Mouse (Mus musculus): ENCODE data around the gene Poc1b. TPM values are rescaled to one million over a fixed set of nuclear protein-coding genes. Genes with fewer than 3 reads are reported as not detected.
"Not testable (repeated sequence)": the region's sequence is repeated elsewhere in the genome, so short reads cannot be mapped to it uniquely, and the experiment has no call there.

The Poc1b gene
- polyA plus RNA-seq, 1 experiment = 11.4 TPM

- TF ChIP-seq POLR2A (IDR thresholded peaks at IDR 0.05; ENCODE audit: control insufficient read depth, extremely low read depth, insufficient read depth, low read length, poor library complexity) = no peak
- TF ChIP-seq CTCF (IDR thresholded peaks at IDR 0.05; ENCODE audit: borderline replicate concordance, control insufficient read depth, extremely low read depth, insufficient read depth, low read length, poor library complexity) = no peak
- 57% methylated on average over 2 of the region's 2 CpGs for WGBS
- no peak overlapping the region for H3K4me3 ChIP-seq (ENCODE audit: control insufficient read depth, insufficient read depth, low read length)
- peaks cover 45% of the 10 kb centered on the region for H3K4me1 ChIP-seq (replicated peaks; ENCODE audit: control insufficient read depth, insufficient read depth, low read length)
- H3K36me3 ChIP-seq (ENCODE audit: control insufficient read depth, insufficient read depth, low read length) = no peaks in the 10 kb centered on the region
- H3K27ac ChIP-seq (ENCODE audit: control insufficient read depth, insufficient read depth, low read length) = no peak overlapping the region
- no peaks in the 10 kb centered on the region for H3K27me3 ChIP-seq (ENCODE audit: control insufficient read depth, insufficient read depth, low read length)
- DNase-seq = no peak
Measured at GRCm38 (mm10) chr10:99207121-99207520, 100.3 kb downstream of the Poc1b start.

- no peak overlapping the region for H3K27ac ChIP-seq (ENCODE audit: control insufficient read depth, insufficient read depth, low read length)
- no peak for DNase-seq
- 77% methylated on average over 13 of the region's 13 CpGs for whole genome bisulfite sequencing
Measured at GRCm38 (mm10) chr10:99209146-99209800, 102.4 kb downstream of the Poc1b start.

GRCm38 (mm10) chr10:99211021-99211420, 104.2 kb downstream of the Poc1b start:
- WGBS = 86% methylated on average over 6 of the region's 6 CpGs
- no peak overlapping the region for H3K4me3 ChIP-seq (ENCODE audit: control insufficient read depth, insufficient read depth, low read length)

More at GRCm38 (mm10) chr10:99209146-99209800, 102.4 kb downstream of the Poc1b start:
- Histone ChIP-seq H3K27me3 (ENCODE audit: control insufficient read depth, insufficient read depth, low read length) (no peaks in the 10 kb centered on the region), H3K4me1 (replicated peaks; ENCODE audit: control insufficient read depth, insufficient read depth, low read length) (peaks cover 38% of the 10 kb centered on the region), H3K4me3 (ENCODE audit: control insufficient read depth, insufficient read depth, low read length) (no peak overlapping the region), H3K36me3 (ENCODE audit: control insufficient read depth, insufficient read depth, low read length) (no peaks in the 10 kb centered on the region)
- TF ChIP-seq CTCF (IDR thresholded peaks at IDR 0.05; ENCODE audit: borderline replicate concordance, control insufficient read depth, extremely low read depth, insufficient read depth, low read length, poor library complexity) = no peak
- no peak for TF ChIP-seq POLR2A (IDR thresholded peaks at IDR 0.05; ENCODE audit: control insufficient read depth, extremely low read depth, insufficient read depth, low read length, poor library complexity)

GRCm38 (mm10) chr10:99211503-99212265, 104.8 kb downstream of the Poc1b start:
- 88% methylated on average over 9 of the region's 9 CpGs for WGBS
- DNase-seq = no peak
- Histone ChIP-seq H3K36me3 (ENCODE audit: control insufficient read depth, insufficient read depth, low read length) (no peaks in the 10 kb centered on the region), H3K4me1 (replicated peaks; ENCODE audit: control insufficient read depth, insufficient read depth, low read length) (peaks cover 24% of the 10 kb centered on the region), H3K27me3 (ENCODE audit: control insufficient read depth, insufficient read depth, low read length) (no peaks in the 10 kb centered on the region), H3K4me3 (ENCODE audit: control insufficient read depth, insufficient read depth, low read length) (no peak overlapping the region), H3K27ac (ENCODE audit: control insufficient read depth, insufficient read depth, low read length) (no peak overlapping the region)
- TF ChIP-seq POLR2A (IDR thresholded peaks at IDR 0.05; ENCODE audit: control insufficient read depth, extremely low read depth, insufficient read depth, low read length, poor library complexity) (no peak), CTCF (IDR thresholded peaks at IDR 0.05; ENCODE audit: borderline replicate concordance, control insufficient read depth, extremely low read depth, insufficient read depth, low read length, poor library complexity) (no peak)

More at GRCm38 (mm10) chr10:99211021-99211420, 104.2 kb downstream of the Poc1b start:
- no peak overlapping the region for H3K27ac ChIP-seq (ENCODE audit: control insufficient read depth, insufficient read depth, low read length)
- peaks cover 29% of the 10 kb centered on the region for H3K4me1 ChIP-seq (replicated peaks; ENCODE audit: control insufficient read depth, insufficient read depth, low read length)
- DNase-seq = no peak
- no peak for TF ChIP-seq CTCF (IDR thresholded peaks at IDR 0.05; ENCODE audit: borderline replicate concordance, control insufficient read depth, extremely low read depth, insufficient read depth, low read length, poor library complexity)
- TF ChIP-seq POLR2A (IDR thresholded peaks at IDR 0.05; ENCODE audit: control insufficient read depth, extremely low read depth, insufficient read depth, low read length, poor library complexity) = no peak
- no peaks in the 10 kb centered on the region for H3K36me3 ChIP-seq (ENCODE audit: control insufficient read depth, insufficient read depth, low read length)
- no peaks in the 10 kb centered on the region for H3K27me3 ChIP-seq (ENCODE audit: control insufficient read depth, insufficient read depth, low read length)

- Histone ChIP-seq H3K27me3 (ENCODE audit: control insufficient read depth, insufficient read depth, low read length) (no peaks in the 10 kb centered on the region), H3K36me3 (ENCODE audit: control insufficient read depth, insufficient read depth, low read length) (no peaks in the 10 kb centered on the region), H3K4me3 (ENCODE audit: control insufficient read depth, insufficient read depth, low read length) (no peak overlapping the region), H3K27ac (ENCODE audit: control insufficient read depth, insufficient read depth, low read length) (no peak overlapping the region), H3K4me1 (replicated peaks; ENCODE audit: control insufficient read depth, insufficient read depth, low read length) (peaks cover 9% of the 10 kb centered on the region)
- no peak for DNase-seq
- 90% methylated on average over 15 of the region's 15 CpGs for WGBS
- TF ChIP-seq CTCF (IDR thresholded peaks at IDR 0.05; ENCODE audit: borderline replicate concordance, control insufficient read depth, extremely low read depth, insufficient read depth, low read length, poor library complexity) = no peak
- no peak for TF ChIP-seq POLR2A (IDR thresholded peaks at IDR 0.05; ENCODE audit: control insufficient read depth, extremely low read depth, insufficient read depth, low read length, poor library complexity)
Measured at GRCm38 (mm10) chr10:99214421-99215299, 107.8 kb downstream of the Poc1b start.

GRCm38 (mm10) chr10:99216570-99216969, 109.7 kb downstream of the Poc1b start:
- not testable (repeated sequence) for DNase-seq; H3K36me3 ChIP-seq (ENCODE audit: control insufficient read depth, insufficient read depth, low read length); H3K4me1 ChIP-seq (replicated peaks; ENCODE audit: control insufficient read depth, insufficient read depth, low read length); H3K4me3 ChIP-seq (ENCODE audit: control insufficient read depth, insufficient read depth, low read length); H3K27ac ChIP-seq (ENCODE audit: control insufficient read depth, insufficient read depth, low read length); H3K27me3 ChIP-seq (ENCODE audit: control insufficient read depth, insufficient read depth, low read length)
- 98% methylated on average over 15 of the region's 15 CpGs for WGBS

All from thymus, adult 2 months (tissue).